Mouse (Mus musculus): Measurements from ENCODE around the gene Cldn24. TPM values are rescaled to one million over a fixed set of nuclear protein-coding genes. Genes with fewer than 3 reads are reported as not detected.
"Not testable (repeated sequence)": the region's sequence is repeated elsewhere in the genome, so short reads cannot be mapped to it uniquely, and the experiment has no call there.

Cldn24 gene
- total and polyA plus RNA-seq, 2 experiments from 2014 or later, result not detected

DNA sequence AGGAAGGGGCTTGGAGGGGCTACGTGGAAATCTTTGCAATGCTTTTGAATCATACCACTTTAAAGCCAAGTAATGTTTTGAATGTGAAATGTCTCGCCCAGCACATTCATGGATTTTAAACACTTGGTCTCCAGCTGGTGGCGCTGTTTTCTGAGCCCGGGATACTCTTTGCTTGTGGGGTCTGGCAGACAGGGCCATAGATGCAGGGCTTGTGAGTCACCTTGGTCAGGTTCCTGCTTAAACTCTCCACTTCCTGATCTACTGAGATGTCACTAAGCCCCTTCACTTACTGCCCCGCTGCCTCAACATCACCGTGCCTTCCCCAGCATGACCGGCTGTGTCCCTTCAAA is 11.3 kb upstream of the Cldn24 start:
- no peak overlapping the region for H3K9ac ChIP-seq
- no peak for DNase-seq
- no peak for ATAC-seq
- H3K4me3 ChIP-seq (ENCODE audit: low read depth, low read length), result no peak overlapping the region
- no peaks in the 10 kb centered on the region for H3K9me3 ChIP-seq (ENCODE audit: low read length)
- 80% methylated on average over 7 of the region's 7 CpGs for WGBS
- H3K27me3 ChIP-seq (ENCODE audit: insufficient read depth, low read length), result no peaks in the 10 kb centered on the region
- TF ChIP-seq CTCF (IDR thresholded peaks at IDR 0.05; ENCODE audit: low read depth), result 0 out of 2 replicates have a peak, but pooled peaks have one; percentile 10
- no peak overlapping the region for H3K4me2 ChIP-seq (ENCODE audit: low read depth)
- no peak overlapping the region for H3K27ac ChIP-seq (ENCODE audit: low read depth, low read length)
- no peaks in the 10 kb centered on the region for H3K36me3 ChIP-seq (ENCODE audit: insufficient read depth)
- no peaks in the 10 kb centered on the region for H3K4me1 ChIP-seq (ENCODE audit: insufficient read depth)

DNA sequence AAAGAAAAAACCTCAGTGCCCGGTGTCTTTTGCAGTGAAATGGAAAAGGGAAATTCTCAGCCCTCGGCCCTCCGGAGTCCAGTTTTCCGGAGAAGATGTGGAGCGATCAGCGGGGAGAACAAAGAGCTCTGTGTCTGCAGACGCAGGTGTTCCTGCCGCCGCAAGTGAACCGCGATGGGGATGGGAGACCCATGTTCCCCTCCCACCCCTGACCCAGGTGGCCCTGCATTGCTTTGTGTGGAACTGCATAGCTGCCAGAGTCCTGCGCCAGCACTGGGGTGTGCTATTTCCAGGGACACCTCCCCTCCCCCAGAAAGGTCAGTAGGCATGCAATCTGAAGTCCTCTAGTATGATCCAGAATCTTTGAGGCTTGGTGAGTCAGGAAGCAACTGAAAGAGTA is 10.7 kb upstream of the Cldn24 start:
- no peak overlapping the region for H3K4me3 ChIP-seq (ENCODE audit: low read depth, low read length)
- 80% methylated on average over 12 of the region's 12 CpGs for WGBS
- H3K9ac ChIP-seq, result no peak overlapping the region
- no peak overlapping the region for H3K27ac ChIP-seq (ENCODE audit: low read depth, low read length)
- H3K4me2 ChIP-seq (ENCODE audit: low read depth), result no peak overlapping the region
- H3K36me3 ChIP-seq (ENCODE audit: insufficient read depth), result no peaks in the 10 kb centered on the region
- ATAC-seq (no peak), DNase-seq (no peak)
- H3K4me1 ChIP-seq (ENCODE audit: insufficient read depth), result no peaks in the 10 kb centered on the region
- no peaks in the 10 kb centered on the region for H3K27me3 ChIP-seq (ENCODE audit: insufficient read depth, low read length)
- H3K9me3 ChIP-seq (ENCODE audit: low read length), result no peaks in the 10 kb centered on the region
- no peak for TF ChIP-seq CTCF (IDR thresholded peaks at IDR 0.05; ENCODE audit: low read depth)

DNA sequence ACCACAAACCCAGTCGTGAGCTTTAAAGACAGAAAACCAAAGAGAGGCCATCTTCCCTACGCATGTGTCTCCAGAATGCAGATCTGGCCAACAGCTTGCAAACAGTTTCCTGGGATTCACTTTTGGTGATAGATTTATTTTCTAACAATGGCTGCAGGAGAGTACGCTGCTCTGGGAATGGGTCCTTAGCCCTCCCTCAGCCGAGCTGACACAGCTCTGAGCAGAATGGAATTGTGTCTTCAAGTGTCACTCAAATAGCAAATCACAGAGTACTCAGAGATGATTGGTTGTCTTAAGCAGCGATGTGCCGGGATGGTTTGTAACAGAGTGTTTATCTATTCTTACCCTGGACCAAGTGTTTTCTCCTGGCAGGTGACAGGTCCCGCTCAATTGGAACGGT is 2.9 kb upstream of the Cldn24 start:
- ATAC-seq (no peak), DNase-seq (no peak)
- Histone ChIP-seq H3K4me3 (ENCODE audit: low read depth, low read length) (no peak overlapping the region), H3K36me3 (ENCODE audit: insufficient read depth) (no peaks in the 10 kb centered on the region), H3K27ac (ENCODE audit: low read depth, low read length) (no peak overlapping the region), H3K9ac (no peak overlapping the region), H3K4me1 (ENCODE audit: insufficient read depth) (no peaks in the 10 kb centered on the region), H3K27me3 (ENCODE audit: insufficient read depth, low read length) (no peaks in the 10 kb centered on the region), H3K9me3 (ENCODE audit: low read length) (no peaks in the 10 kb centered on the region), H3K4me2 (ENCODE audit: low read depth) (no peak overlapping the region)
- 83% methylated on average over 8 of the region's 8 CpGs for WGBS
- TF ChIP-seq CTCF (IDR thresholded peaks at IDR 0.05; ENCODE audit: low read depth), result no peak

DNA sequence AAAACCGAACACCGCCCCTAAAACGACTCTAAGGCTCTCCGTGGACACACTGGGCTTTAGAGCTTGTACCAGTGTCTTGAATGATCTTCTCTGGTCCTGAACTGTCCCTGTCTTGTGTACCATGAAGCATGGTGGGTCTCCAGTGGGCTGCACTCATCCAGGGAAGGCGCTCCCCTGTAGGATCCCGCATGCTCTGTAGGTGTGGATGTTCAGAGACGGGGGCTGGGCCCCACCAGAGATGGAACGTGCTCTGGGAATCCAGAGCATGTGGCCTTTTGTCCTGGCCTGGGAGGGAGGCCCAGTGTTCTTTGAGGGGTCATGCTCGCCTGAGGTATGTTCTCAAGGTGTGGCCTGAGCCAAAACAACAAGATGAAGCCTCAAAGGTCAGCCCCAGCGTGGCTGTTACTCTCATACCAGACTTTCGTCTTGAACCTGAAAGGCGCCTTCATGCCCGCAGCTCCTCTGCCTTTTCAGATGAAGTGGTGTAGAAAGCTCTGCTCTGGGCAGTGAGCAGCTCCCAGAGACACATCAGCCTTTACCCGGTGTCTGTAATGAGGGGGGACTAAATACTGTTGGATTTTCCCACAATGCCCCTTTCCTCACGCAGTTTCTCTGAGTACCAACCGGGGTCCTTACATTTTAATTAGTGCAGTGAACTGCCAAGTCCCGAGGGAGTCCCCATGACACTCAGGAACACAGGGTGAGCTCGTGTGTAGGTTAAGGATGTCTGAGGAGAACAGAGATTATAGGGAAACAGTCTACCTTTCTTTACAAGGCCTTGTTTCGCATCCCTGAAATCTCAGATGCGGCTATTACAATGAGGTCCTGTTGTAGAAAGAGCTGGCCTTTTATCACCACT is 800 bp upstream of the Cldn24 start:
- DNase-seq, result no peak
- Histone ChIP-seq H3K4me1 (ENCODE audit: insufficient read depth) (no peaks in the 10 kb centered on the region), H3K27me3 (ENCODE audit: insufficient read depth, low read length) (no peaks in the 10 kb centered on the region), H3K4me3 (ENCODE audit: low read depth, low read length) (no peak overlapping the region), H3K36me3 (ENCODE audit: insufficient read depth) (no peaks in the 10 kb centered on the region), H3K4me2 (ENCODE audit: low read depth) (no peak overlapping the region), H3K9me3 (ENCODE audit: low read length) (no peaks in the 10 kb centered on the region), H3K27ac (ENCODE audit: low read depth, low read length) (no peak overlapping the region), H3K9ac (no peak overlapping the region)
- ATAC-seq, result no peak
- no peak for TF ChIP-seq CTCF (IDR thresholded peaks at IDR 0.05; ENCODE audit: low read depth)
- WGBS, result 83% methylated on average over 20 of the region's 20 CpGs

DNA sequence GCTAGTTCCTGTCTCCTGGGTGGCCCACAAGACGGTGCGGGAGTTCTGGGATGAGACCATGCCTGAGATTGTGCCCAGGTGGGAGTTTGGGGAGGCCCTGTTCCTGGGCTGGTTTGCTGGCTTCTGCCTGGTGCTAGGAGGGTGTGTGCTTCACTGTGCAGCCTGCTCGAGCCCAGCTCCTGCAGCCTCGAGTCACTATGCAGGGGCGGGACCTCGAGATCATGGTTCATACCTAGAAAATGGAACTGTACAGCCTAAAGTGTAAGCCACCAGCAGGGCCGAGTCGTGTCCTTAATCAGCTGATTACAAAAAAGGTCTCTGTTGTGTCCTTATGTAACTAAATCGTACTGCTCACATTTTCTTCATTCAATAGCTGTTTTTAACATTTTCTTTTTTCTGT is 598 bp downstream of the Cldn24 start:
- H3K9me3 ChIP-seq (ENCODE audit: low read length); H3K4me3 ChIP-seq (ENCODE audit: low read depth, low read length); H3K27ac ChIP-seq (ENCODE audit: low read depth, low read length); H3K36me3 ChIP-seq (ENCODE audit: insufficient read depth); DNase-seq; H3K27me3 ChIP-seq (ENCODE audit: insufficient read depth, low read length); H3K9ac ChIP-seq; H3K4me2 ChIP-seq (ENCODE audit: low read depth); H3K4me1 ChIP-seq (ENCODE audit: insufficient read depth); ATAC-seq: not testable (repeated sequence)
- 84% methylated on average over 7 of the region's 9 CpGs for WGBS

DNA sequence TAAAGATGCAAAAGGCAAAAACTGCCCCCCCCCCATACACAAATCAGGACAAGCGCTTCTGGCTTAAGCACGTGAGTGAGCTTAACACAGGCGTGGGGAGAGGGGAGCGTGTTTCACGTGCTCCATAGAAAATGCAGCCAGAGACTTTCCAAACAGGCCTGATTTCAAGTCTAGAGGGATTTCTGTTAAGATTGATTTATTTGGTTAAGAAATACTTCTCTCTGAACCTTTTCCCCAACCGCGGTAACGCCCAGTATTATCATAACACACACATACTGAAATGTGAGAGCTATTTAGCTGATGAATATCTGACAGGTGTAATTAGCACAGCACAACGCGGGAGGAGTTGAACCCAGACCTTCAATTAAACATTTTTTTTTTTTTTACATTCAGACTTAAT is 1.8 kb downstream of the Cldn24 start:
- Histone ChIP-seq H3K9ac (no peak overlapping the region), H3K4me3 (ENCODE audit: low read depth, low read length) (no peak overlapping the region), H3K4me2 (ENCODE audit: low read depth) (no peak overlapping the region), H3K36me3 (ENCODE audit: insufficient read depth) (no peaks in the 10 kb centered on the region), H3K27me3 (ENCODE audit: insufficient read depth, low read length) (no peaks in the 10 kb centered on the region), H3K27ac (ENCODE audit: low read depth, low read length) (no peak overlapping the region), H3K4me1 (ENCODE audit: insufficient read depth) (no peaks in the 10 kb centered on the region), H3K9me3 (ENCODE audit: low read length) (no peaks in the 10 kb centered on the region)
- ATAC-seq, result no peak
- DNase-seq, result peak; percentile 3
- TF ChIP-seq CTCF (IDR thresholded peaks at IDR 0.05; ENCODE audit: low read depth), result no peak
- 24% methylated on average over 10 of the region's 10 CpGs for WGBS

DNA sequence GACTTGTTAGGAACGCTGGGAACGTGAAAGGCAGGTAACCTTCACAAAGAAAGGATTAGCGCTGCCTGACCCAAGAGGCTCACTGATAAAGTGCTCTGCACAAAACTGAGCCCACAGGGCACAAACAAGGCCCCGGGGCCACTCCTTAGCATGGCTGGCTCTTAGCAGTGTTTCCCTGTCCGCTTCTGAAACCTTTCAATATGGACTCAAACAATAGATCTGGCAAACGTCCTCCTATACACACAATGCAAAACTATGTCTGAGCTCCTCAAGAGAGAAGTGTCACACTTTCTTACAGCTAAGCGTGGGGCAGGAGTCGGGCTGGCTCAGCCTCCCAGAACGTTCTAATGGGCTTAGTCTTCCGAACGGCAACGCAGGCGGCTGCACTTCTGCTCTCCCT is 2.2 kb downstream of the Cldn24 start, which contains the start of gene Cldn22:
Cldn22 (plus strand) TSS at position 301 of the 400 bp plus-strand sequence.
- Histone ChIP-seq H3K27me3 (ENCODE audit: insufficient read depth, low read length) (no peaks in the 10 kb centered on the region), H3K4me3 (ENCODE audit: low read depth, low read length) (no peak within 1 kb of the TSS), H3K27ac (ENCODE audit: low read depth, low read length) (no peak within 1 kb of the TSS), H3K4me2 (ENCODE audit: low read depth) (no peak within 1 kb of the TSS), H3K9ac (no peak within 1 kb of the TSS), H3K4me1 (ENCODE audit: insufficient read depth) (no peaks in the 10 kb centered on the region), H3K36me3 (ENCODE audit: insufficient read depth) (no peaks in the 10 kb centered on the region), H3K9me3 (ENCODE audit: low read length) (no peaks in the 10 kb centered on the region)
- no peak for TF ChIP-seq CTCF (IDR thresholded peaks at IDR 0.05; ENCODE audit: low read depth)
- ATAC-seq, result 0 out of 2 replicates have a peak, but pooled peaks have one; percentile 29
- WGBS, result 15% methylated on average over 13 of the region's 13 CpGs
- peak; percentile 8 for DNase-seq

Measured in forebrain, postnatal 0 days (tissue).